Mouse (Mus musculus) limb, embryonic 13.5 days (tissue): ENCODE measurements around the gene Irx1. TPM values are rescaled to one million over a fixed set of nuclear protein-coding genes. Genes with fewer than 3 reads are reported as not detected.

Experiments
- ATAC-seq: fragments of 200-750 bp; cut with Nextera tagmentation; 2 replicates; pipeline ENCODE4 v1.8.0; 2017; ENCODE audit warnings: low read depth, moderate number of reproducible peaks, moderate TSS enrichment; ENCODE audit not compliant: low FRiP score
- H3K27ac ChIP-seq: fragments of 300-500 bp; sonication (generic); 2 replicates; pipeline ENCODE4 v1.5.1; 2015; ENCODE audit warnings: inconsistent platforms, mild to moderate bottlenecking, moderate library complexity
- H3K27me3 ChIP-seq: fragments of 300-500 bp; sonication (generic); 2 replicates; pipeline ENCODE4 v1.6.1; 2015; ENCODE audit warnings: mild to moderate bottlenecking, inconsistent platforms
- H3K36me3 ChIP-seq: fragments of 300-500 bp; sonication (generic); 2 replicates; pipeline ENCODE4 v1.6.1; 2015; ENCODE audit warnings: inconsistent platforms, mild to moderate bottlenecking, moderate library complexity
- H3K4me1 ChIP-seq: fragments of 300-500 bp; sonication (generic); 2 replicates; pipeline ENCODE4 v1.6.1; 2015; ENCODE audit warnings: inconsistent platforms
- H3K4me2 ChIP-seq: fragments of 300-500 bp; sonication (generic); replicated peaks from 2 replicates; pipeline ENCODE4 v1.6.1; 2015; ENCODE audit warnings: inconsistent platforms, mild to moderate bottlenecking, moderate library complexity
- H3K4me3 ChIP-seq: fragments of 300-500 bp; sonication (generic); 2 replicates; pipeline ENCODE4 v1.5.1; 2015; ENCODE audit warnings: moderate library complexity, mild to moderate bottlenecking, inconsistent platforms
- H3K9ac ChIP-seq: fragments of 300-500 bp; sonication (generic); 2 replicates; pipeline ENCODE4 v1.6.1; 2015; ENCODE audit warnings: mild to moderate bottlenecking, inconsistent platforms
- H3K9me3 ChIP-seq: fragments of 300-500 bp; sonication (generic); 2 replicates; pipeline ENCODE4 v1.6.1; 2016; ENCODE audit warnings: inconsistent platforms
- WGBS: fragments of 180-500 bp; shearing (Covaris S2); methylation state at CpG from one replicate; pipeline ENCODE4 v1.1.7; 2015; 5-methylcytosine and 5-hydroxymethylcytosine counted together
- polyA plus RNA-seq: library from polyadenylated mRNA; unstranded; fragments of >200 nt; fragmentation: Nextera tagmentation; extraction: Ambion mirVana; gene quantifications from 2 replicates; pipeline ENCODE4 v1.2.1, GENCODE M21; 2015

The Irx1 gene
- polyA plus RNA-seq, 1 experiment from 2014 or later, result 6.5 TPM

DNA sequence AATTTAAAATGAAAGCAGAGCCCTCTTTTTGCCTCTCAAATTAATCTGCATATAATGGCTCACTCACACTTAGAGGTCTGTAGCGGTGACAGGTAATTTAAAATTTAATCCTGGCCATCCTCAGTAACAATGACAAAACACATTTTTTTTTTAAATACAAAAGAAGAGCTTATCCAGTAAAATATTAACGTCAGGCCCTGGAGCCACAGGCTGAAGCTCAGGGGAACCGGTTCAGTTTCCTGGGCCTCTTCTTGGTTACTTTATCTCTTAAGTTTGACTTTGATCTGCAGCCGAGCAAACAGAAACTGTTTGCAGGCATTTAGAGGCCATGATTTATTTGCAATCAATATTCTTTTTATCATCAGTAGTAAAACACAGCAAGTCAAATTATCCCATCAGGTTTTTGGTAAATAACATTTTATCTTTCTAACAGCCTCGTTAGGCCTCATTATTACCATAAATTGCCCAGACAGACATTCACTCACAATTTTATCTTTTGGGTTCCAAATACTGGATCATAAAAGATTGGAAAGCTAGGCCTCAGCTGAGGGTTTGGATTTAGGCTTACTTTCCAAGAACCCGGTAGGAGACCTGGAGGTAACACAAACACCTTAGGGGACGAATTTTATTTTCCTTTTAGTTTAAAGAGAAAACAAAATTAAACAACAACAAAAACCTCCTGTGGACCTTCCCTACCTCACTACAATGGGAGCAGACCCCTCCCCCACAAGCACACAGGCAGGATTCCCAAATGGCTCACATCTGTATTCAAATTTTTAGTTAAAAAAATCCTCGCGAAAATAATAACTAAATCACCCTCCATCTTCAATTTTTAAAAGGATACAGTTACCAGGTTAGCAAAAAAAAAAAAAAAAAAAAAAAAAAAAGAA, 2.4 kb downstream of the Irx1 start:
- H3K9me3 ChIP-seq, result no peaks in the 10 kb centered on the region
- WGBS, result 5% methylated on average over 9 of the region's 9 CpGs
- H3K4me2 ChIP-seq, result peak overlapping the region; percentile 83
- peak overlapping the region; percentile 66 for H3K4me3 ChIP-seq
- no peak for ATAC-seq
- peaks cover 34% of the 10 kb centered on the region for H3K4me1 ChIP-seq
- peaks cover 91% of the 10 kb centered on the region for H3K27me3 ChIP-seq
- peaks cover 3% of the 10 kb centered on the region; the same call in 1 of the 2 replicates for H3K36me3 ChIP-seq
- H3K27ac ChIP-seq, result no peak overlapping the region
- H3K9ac ChIP-seq, result peak overlapping the region; percentile 67

DNA sequence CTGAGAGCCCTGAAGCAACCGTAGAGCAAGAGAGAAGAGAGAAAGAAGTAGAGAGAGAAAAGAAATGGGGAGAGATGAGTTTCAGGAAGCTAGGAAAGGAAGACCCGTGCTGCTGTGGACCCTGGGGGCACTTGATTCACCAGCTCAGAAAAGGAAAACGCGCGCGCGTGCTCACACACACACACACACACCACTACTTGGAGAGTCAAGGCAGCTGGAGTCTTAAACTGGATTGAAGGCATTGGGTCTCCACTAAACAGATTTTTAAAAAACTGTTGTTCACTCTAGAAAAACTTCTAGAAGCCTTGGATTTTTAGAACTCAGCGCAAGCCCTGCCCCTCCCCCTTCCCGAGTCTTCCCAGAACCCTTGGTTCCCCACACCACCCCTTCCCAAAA, 3.2 kb downstream of the Irx1 start:
- 1% methylated on average over 9 of the region's 9 CpGs for WGBS
- Histone ChIP-seq H3K4me3 (peak overlapping the region; percentile 66), H3K36me3 (peaks cover 3% of the 10 kb centered on the region; the same call in 1 of the 2 replicates), H3K4me1 (peaks cover 34% of the 10 kb centered on the region), H3K9ac (peak overlapping the region; percentile 67), H3K27ac (no peak overlapping the region), H3K4me2 (peak overlapping the region; percentile 83), H3K9me3 (no peaks in the 10 kb centered on the region), H3K27me3 (peaks cover 91% of the 10 kb centered on the region)
- ATAC-seq, result no peak

DNA sequence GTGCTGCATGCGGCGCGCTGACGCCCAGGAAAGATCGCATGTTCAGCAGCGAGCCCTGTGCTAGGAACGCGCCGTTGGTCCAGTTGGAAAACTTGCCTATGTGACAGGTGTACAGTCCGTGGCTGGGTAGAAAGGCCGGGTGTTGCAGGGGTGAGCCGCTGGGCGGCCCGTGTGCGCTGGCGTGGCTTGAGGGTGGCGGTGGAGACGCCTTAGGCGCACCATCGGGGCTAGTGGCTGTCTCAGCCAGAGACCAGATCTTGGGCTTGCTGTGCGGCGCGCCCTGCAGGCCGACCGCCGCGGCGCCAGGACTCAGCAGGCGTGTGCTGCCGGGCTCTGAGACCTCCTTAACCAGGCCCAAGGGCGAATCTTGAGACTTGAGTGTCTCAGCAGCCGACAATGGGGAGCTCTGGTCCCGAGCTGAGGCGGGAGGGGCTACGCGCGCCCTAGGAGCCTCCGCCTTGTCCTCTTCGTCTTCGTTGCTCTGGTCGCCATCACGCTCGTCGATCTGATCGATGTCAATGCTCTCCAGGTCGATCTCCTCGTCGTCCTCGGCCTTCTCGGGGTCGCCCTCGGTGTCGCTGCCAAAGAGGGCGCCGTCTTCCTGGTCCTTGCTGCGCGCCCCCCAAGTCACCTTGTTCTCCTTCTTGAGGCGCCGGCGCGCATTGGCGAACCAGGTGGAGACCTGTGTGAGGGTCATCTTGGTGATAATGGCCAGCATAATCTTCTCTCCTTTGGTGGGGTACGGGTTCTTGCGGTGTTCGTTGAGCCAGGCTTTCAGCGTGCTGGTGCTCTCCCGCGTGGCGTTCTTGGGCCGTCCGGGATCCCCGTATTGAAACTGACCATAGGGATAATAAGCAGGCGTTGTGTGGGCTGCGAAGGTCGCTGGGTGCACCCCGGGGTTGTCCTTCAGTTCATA, 3.9 kb downstream of the Irx1 start:
- peak overlapping the region; percentile 66 for H3K4me3 ChIP-seq
- peaks cover 3% of the 10 kb centered on the region; the same call in 1 of the 2 replicates for H3K36me3 ChIP-seq
- H3K4me2 ChIP-seq, result peak overlapping the region; percentile 83
- no peaks in the 10 kb centered on the region for H3K9me3 ChIP-seq
- ATAC-seq, result no peak
- peaks cover 34% of the 10 kb centered on the region for H3K4me1 ChIP-seq
- H3K27ac ChIP-seq, result no peak overlapping the region; the same call in 1 of the 2 replicates
- H3K27me3 ChIP-seq, result peaks cover 91% of the 10 kb centered on the region
- WGBS, result 2% methylated on average over 74 of the region's 76 CpGs
- H3K9ac ChIP-seq, result peak overlapping the region; percentile 67

DNA sequence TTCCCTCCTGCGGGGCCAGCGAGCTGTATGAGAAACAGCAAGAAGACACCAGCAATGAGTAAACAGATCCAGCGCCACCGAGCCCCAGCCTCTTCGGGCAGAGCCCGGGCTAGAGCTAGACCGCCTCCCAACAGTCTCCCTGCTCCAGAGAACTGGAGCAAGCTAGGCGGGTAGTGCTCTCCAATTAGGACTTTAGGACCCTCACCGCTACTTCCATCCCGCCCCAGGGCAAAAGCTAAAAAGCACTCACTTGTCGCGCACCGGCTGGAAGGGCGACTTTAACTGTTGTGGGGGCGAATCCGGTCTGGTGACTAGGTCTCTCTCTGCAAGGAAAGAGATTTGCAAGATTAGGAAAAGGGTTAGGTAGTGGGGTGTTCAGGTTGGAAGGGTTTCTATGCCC, 4.9 kb downstream of the Irx1 start:
- WGBS, result 4% methylated on average over 16 of the region's 16 CpGs
- H3K9me3 ChIP-seq, result no peaks in the 10 kb centered on the region
- H3K4me1 ChIP-seq, result peaks cover 31% of the 10 kb centered on the region
- ATAC-seq, result no peak
- peak overlapping the region; percentile 15; the same call in 1 of the 2 replicates for H3K27ac ChIP-seq
- H3K9ac ChIP-seq, result peak overlapping the region; percentile 67
- H3K4me3 ChIP-seq, result peak overlapping the region; percentile 66
- peak overlapping the region; percentile 83 for H3K4me2 ChIP-seq
- peaks cover 91% of the 10 kb centered on the region for H3K27me3 ChIP-seq
- peaks cover 3% of the 10 kb centered on the region; the same call in 1 of the 2 replicates for H3K36me3 ChIP-seq

DNA sequence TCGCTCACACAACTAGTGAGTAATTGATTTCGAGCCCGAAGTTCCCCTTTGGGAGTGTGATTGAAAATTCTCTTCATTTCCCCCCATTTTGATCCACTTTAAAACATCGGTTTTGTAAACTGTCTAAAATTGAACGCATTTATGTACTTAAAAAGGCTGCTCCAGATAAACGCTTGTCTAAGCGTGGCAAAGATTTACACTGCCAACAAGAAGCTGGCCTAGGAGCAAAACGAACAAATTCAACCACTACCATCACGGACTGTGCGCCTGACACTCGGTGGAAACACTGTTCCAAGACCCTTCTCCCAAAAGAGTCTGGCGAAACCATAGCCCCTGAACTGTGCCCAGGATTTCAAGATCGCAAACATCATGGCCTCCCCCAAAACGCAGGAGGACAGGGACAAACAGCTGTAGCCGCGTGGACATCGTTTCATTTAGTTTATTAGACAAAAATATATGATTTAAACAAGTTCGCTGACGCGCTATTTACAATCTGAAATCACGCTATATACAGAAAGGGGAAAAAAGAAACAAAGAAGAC, 5.6 kb downstream of the Irx1 start:
- no peak for ATAC-seq
- Histone ChIP-seq H3K9me3 (no peaks in the 10 kb centered on the region), H3K4me1 (peaks cover 30% of the 10 kb centered on the region), H3K9ac (peak overlapping the region; percentile 67), H3K36me3 (peaks cover 3% of the 10 kb centered on the region; the same call in 1 of the 2 replicates), H3K4me3 (peak overlapping the region; percentile 66), H3K27me3 (peaks cover 91% of the 10 kb centered on the region), H3K27ac (no peak overlapping the region; the same call in 1 of the 2 replicates), H3K4me2 (peak overlapping the region; percentile 83)
- WGBS, result 5% methylated on average over 21 of the region's 21 CpGs

DNA sequence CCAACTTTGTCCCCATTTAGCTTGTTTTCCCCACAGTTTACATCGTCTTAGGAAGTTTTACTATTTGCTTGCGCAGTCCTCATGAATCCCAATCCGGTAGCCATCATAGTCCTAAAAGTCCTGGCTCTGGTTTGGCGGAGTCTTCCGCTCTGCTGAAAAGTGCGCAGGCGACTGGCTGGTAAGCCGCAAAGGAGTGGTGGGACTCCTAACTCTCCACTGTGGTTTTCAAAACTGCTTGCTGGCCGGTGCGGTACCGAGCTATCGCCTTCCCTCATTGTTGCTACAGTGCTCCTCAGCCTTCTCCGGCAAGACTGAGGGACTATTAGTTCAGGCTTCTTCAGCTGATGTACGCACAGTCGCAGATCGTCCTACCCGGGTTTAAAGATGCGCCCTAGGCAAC, 6.4 kb downstream of the Irx1 start:
- peak overlapping the region; percentile 62 for H3K9ac ChIP-seq

DNA sequence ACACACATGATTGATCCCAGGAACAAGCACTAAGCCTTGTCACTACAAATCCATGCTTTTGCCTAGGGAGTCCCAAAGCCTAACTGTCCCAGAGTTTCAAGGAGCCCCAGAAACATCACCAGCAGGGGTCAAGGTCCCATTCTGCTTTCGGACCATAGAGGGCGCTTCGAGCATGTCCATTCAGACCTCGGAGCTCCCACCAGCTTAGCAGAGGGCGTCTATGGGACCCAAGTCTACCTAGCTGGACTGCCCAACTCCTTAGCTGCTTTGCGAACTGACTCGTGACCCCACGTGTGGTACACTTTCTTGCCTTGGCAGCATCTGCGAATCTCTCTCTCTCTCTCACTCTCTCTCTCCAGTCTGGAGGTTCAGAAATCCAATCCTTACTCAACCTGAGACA, 7.0 kb downstream of the Irx1 start:
- Histone ChIP-seq H3K9ac (peak overlapping the region; percentile 62; the same call in 1 of the 2 replicates), H3K4me3 (peak overlapping the region; percentile 66; the same call in 1 of the 2 replicates), H3K36me3 (peaks cover 3% of the 10 kb centered on the region; the same call in 1 of the 2 replicates), H3K27me3 (peaks cover 97% of the 10 kb centered on the region), H3K9me3 (no peaks in the 10 kb centered on the region), H3K27ac (no peak overlapping the region), H3K4me2 (peak overlapping the region; percentile 83), H3K4me1 (peaks cover 36% of the 10 kb centered on the region)
- 2% methylated on average over 9 of the region's 9 CpGs for WGBS
- 0 out of 2 replicates have a peak, but pooled peaks have one; percentile 29 for ATAC-seq

More for the DNA sequence above, 6.4 kb downstream of the Irx1 start:
- WGBS, result 4% methylated on average over 18 of the region's 18 CpGs
- ATAC-seq, result no peak
- peaks cover 94% of the 10 kb centered on the region for H3K27me3 ChIP-seq
- peak overlapping the region; percentile 83 for H3K4me2 ChIP-seq
- peak overlapping the region; percentile 66 for H3K4me3 ChIP-seq
- no peaks in the 10 kb centered on the region for H3K9me3 ChIP-seq
- H3K27ac ChIP-seq, result no peak overlapping the region; the same call in 1 of the 2 replicates
- H3K36me3 ChIP-seq, result peaks cover 3% of the 10 kb centered on the region; the same call in 1 of the 2 replicates
- H3K4me1 ChIP-seq, result peaks cover 33% of the 10 kb centered on the region

DNA sequence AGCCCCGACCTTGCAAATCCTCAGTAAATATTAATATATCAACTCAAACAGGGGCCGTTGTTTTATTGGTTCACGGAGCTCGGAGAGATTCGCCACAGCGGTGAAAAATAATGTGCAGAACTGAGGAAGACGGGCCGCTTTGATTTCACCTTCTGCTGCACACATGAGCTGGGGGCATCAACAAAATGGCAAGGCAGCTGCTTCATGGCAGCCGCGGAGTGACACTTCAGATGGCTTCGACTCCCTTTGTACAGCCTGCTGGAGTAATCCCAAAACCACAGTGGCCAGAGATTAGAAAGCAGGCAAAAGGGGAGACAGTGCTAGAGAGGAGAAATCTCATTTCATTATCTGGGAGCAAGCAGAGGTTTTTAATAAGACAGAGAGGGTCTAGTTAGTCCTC, 11.6 kb downstream of the Irx1 start:
- Histone ChIP-seq H3K9ac (no peak overlapping the region), H3K27ac (no peak overlapping the region), H3K4me2 (no peak overlapping the region), H3K4me3 (no peak overlapping the region), H3K27me3 (peaks cover 93% of the 10 kb centered on the region), H3K36me3 (no peaks in the 10 kb centered on the region; the same call in 1 of the 2 replicates), H3K4me1 (peaks cover 17% of the 10 kb centered on the region), H3K9me3 (no peaks in the 10 kb centered on the region)
- WGBS, result 51% methylated on average over 11 of the region's 11 CpGs
- no peak for ATAC-seq

DNA sequence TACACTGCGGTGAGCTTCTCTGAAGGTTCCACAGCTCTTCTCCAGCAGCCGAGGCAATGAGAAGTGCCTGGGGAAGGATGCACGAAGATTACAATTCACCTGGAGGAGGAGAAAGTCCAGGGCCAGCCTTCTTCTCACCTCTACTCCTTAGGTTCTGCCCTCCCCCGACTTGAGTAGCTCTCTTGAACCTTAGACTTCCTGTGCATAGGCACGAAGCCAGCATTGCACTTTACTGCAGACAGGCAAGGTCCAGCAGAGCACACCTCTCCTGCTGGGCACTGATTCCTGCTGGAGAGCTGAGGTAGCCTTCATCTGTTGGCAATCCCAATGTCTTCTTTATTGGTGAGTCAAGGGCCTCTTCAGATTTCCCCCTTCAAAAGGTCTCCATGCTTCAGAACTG, 13.7 kb downstream of the Irx1 start:
- Histone ChIP-seq H3K4me3 (no peak overlapping the region), H3K36me3 (no peaks in the 10 kb centered on the region), H3K4me1 (0 out of 2 replicates have a peak, but pooled peaks cover 13% of the 10 kb centered on the region), H3K9me3 (no peaks in the 10 kb centered on the region), H3K9ac (no peak overlapping the region), H3K4me2 (no peak overlapping the region), H3K27ac (no peak overlapping the region), H3K27me3 (peaks cover 74% of the 10 kb centered on the region)
- WGBS, result 66% methylated on average over 5 of the region's 5 CpGs
- ATAC-seq, result no peak

DNA sequence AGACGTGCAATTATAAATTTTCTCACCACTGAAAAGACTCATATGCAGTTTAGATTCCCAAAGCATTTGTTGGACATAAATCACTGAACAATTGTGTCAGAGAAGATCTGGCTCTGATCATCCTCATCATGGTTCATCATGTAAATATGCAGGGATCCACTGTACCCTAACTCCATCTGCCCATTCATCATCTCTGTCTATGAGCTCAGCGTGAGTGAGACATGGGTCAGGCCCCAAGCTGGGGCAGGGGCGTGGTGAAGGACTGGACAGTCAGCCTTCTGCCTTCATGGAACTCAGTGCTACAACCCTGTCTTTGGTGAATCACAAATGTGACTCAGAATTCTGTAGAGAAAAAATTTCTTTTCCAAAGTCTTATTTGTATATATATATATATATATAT, 53.2 kb downstream of the Irx1 start:
- ATAC-seq, result no peak
- H3K4me3 ChIP-seq, result no peak overlapping the region
- H3K36me3 ChIP-seq, result no peaks in the 10 kb centered on the region
- no peak overlapping the region for H3K4me2 ChIP-seq
- H3K27me3 ChIP-seq, result no peaks in the 10 kb centered on the region
- no peak overlapping the region for H3K27ac ChIP-seq
- no peaks in the 10 kb centered on the region for H3K4me1 ChIP-seq
- H3K9ac ChIP-seq, result no peak overlapping the region
- H3K9me3 ChIP-seq, result no peaks in the 10 kb centered on the region
- WGBS, result 90% methylated on average over 3 of the region's 3 CpGs
